ENCODE assay signal across 17 mouse cellular contexts in genomic region chr5:103914335-103915226, GRCm38 (mm10). TPM values are rescaled to one million over a fixed set of nuclear protein-coding genes. Genes with fewer than 3 reads are reported as not detected.
DNase-seq lines count a peak whose midpoint lies in the region; ATAC-seq and TF ChIP-seq lines count a peak whose summit lies in the region.
"Had no signal": no experiment of that assay in that cellular context is flagged by ENCODE, and none has a peak within 500 bp of the region (broad histone marks: within the 10 kb centered on the region; RNA-seq: fewer than 3 reads in every experiment).

No protein-coding gene starts in this region.

- WGBS in intestine, postnatal 0 days, result 62% methylated on average over 11 of the region's 11 CpGs
- WGBS in intestine, embryonic 15.5 days, result 67% methylated on average over 11 of the region's 11 CpGs

- DNase-seq in lung, postnatal 36 days, result peak; percentile 30
- DNase-seq in lung, postnatal 10 days, result no peak
- no peak for DNase-seq in right cerebral cortex, adult 18-20 months
- no peak for DNase-seq in gastrocnemius, postnatal 25 days
- DNase-seq: cerebellum, adult 9-10 months; kidney, postnatal 10 days; layer of hippocampus, postnatal 36 days had no signal

- H3K9me3 ChIP-seq in intestine, postnatal 0 days (ENCODE audit: control insufficient read depth), result no peaks in the 10 kb centered on the region
- no peaks in the 10 kb centered on the region for H3K9me3 ChIP-seq in intestine, embryonic 15.5 days
- H3K9me3 ChIP-seq: embryonic facial prominence, embryonic 10.5 days; G1E; heart, embryonic 13.5 days; limb, embryonic 13.5 days had no signal

- H3K4me2 ChIP-seq in intestine, postnatal 0 days (replicated peaks; ENCODE audit: low read depth), result no peak overlapping the region
- no peak overlapping the region for H3K4me2 ChIP-seq in intestine, embryonic 15.5 days (replicated peaks)
- H3K4me2 ChIP-seq: heart, embryonic 13.5 days; hindbrain, embryonic 14.5 days; limb, embryonic 13.5 days had no signal

- ATAC-seq in intestine, postnatal 0 days, result no peak
- no peak for ATAC-seq in intestine, embryonic 15.5 days
- ATAC-seq in CD4-positive, CD25-positive, alpha-beta regulatory T cell, adult 4 months, result peak; percentile 28
- peak; percentile 41; the same call in 1 of the 2 replicates for ATAC-seq in monocyte, adult 5-6 weeks (replicated peaks; ENCODE audit: insufficient number of reproducible peaks, low FRiP score, low TSS enrichment, poor library complexity, severe bottlenecking)

- no peaks in the 10 kb centered on the region for H3K4me1 ChIP-seq in intestine, postnatal 0 days (replicated peaks; ENCODE audit: control insufficient read depth, insufficient read depth, low read length)
- no peaks in the 10 kb centered on the region for H3K4me1 ChIP-seq in intestine, embryonic 15.5 days (replicated peaks)

- H3K27me3 ChIP-seq in intestine, postnatal 0 days (replicated peaks; ENCODE audit: control insufficient read depth, insufficient read depth, low read length), result no peaks in the 10 kb centered on the region
- H3K27me3 ChIP-seq in intestine, embryonic 15.5 days (replicated peaks), result no peaks in the 10 kb centered on the region; the same call in 1 of the 2 replicates
- H3K27me3 ChIP-seq: heart, embryonic 13.5 days had no signal

- H3K36me3 ChIP-seq in intestine, postnatal 0 days (ENCODE audit: control insufficient read depth, insufficient read depth), result no peaks in the 10 kb centered on the region
- H3K36me3 ChIP-seq in intestine, embryonic 15.5 days, result no peaks in the 10 kb centered on the region
- H3K36me3 ChIP-seq: embryonic facial prominence, embryonic 10.5 days; G1E; heart, embryonic 13.5 days; limb, embryonic 13.5 days had no signal

- peak; percentile 66 for TF ChIP-seq CTCF in intestine, postnatal 0 days (IDR thresholded peaks at IDR 0.05; ENCODE audit: low read depth)

- H3K27ac ChIP-seq in intestine, postnatal 0 days (ENCODE audit: low read depth, low read length), result no peak overlapping the region
- H3K27ac ChIP-seq in intestine, embryonic 15.5 days, result no peak overlapping the region
- H3K27ac ChIP-seq: embryonic facial prominence, embryonic 10.5 days; heart, embryonic 13.5 days; hindbrain, embryonic 14.5 days; limb, embryonic 13.5 days; macrophage had no signal

- no peak overlapping the region for H3K4me3 ChIP-seq in intestine, postnatal 0 days (ENCODE audit: low read depth, low read length)
- no peak overlapping the region for H3K4me3 ChIP-seq in intestine, embryonic 15.5 days (replicated peaks)
- H3K4me3 ChIP-seq: embryonic facial prominence, embryonic 10.5 days; heart, embryonic 13.5 days; limb, embryonic 13.5 days had no signal

- H3K9ac ChIP-seq in intestine, postnatal 0 days (ENCODE audit: low read depth, low read length), result no peak overlapping the region
- H3K9ac ChIP-seq in intestine, embryonic 15.5 days, result no peak overlapping the region
- H3K9ac ChIP-seq: heart, embryonic 13.5 days; hindbrain, embryonic 14.5 days; limb, embryonic 13.5 days had no signal

RNA-seq across cellular contexts. Expression of gene Klhl8, which starts 3.5 kb away (rescaled TPM):
- polyA plus RNA-seq in intestine, postnatal 0 days (2015; fragmentation: Nextera tagmentation; extraction: Ambion mirVana), result 4.3 and 4.6 TPM in 2 replicates
- 8.2 and 8.5 TPM in 2 replicates for polyA plus RNA-seq in intestine, embryonic 15.5 days (2015; fragmentation: Nextera tagmentation; extraction: Ambion mirVana)
- 1 to 10 TPM in 1 of 2 experiments, under 1 TPM in 1; 0.77 to 1.0 TPM for polyA plus RNA-seq in CD4-positive, CD25-positive, alpha-beta regulatory T cell, adult 4 months (2017; shearing (Covaris generic))
- total RNA-seq in monocyte, adult 5-6 weeks (2017), result 0.29 to 4.3 TPM (median 0.53 TPM) in 3 replicates
- 10 to 100 TPM; 21.5 to 25.5 TPM for total RNA-seq in gastrocnemius, postnatal 25 days (2021)

Comparison
In these comparisons a context has a peak if more than half of its experiments do, and no peak if none do; other contexts are left out.
1. ATAC-seq: peak in CD4-positive, CD25-positive, alpha-beta regulatory T cell, adult 4 months (single experiment) and monocyte, adult 5-6 weeks (single experiment); none in intestine, postnatal 0 days (single experiment) and intestine, embryonic 15.5 days (single experiment).